Mouse (Mus musculus) liver, embryonic 14.5 days (tissue): ENCODE results near the gene Bud13.

Experiments used
- CTCF ChIP-seq: IDR thresholded peaks from 2 replicates; pipeline ENCODE4 v1.5.1; 2016; ENCODE audit warnings: antibody characterized with exemption, low read depth, control low read depth
- EP300 ChIP-seq: IDR thresholded peaks from 2 replicates; pipeline ENCODE4 v1.6.1; 2016; ENCODE audit warnings: antibody characterized with exemption, low read depth

GRCm38 (mm10) chr9:46240526-46241153 is 42.2 kb upstream of the Bud13 start, which contains the start of gene Apoa4:
- TF ChIP-seq CTCF (no peak), EP300 (no peak)
